Mouse (Mus musculus) CD8-positive naive resting alpha-beta T cell, adult 2 months (primary cell): ENCODE results near the gene C1qtnf1.
"Not testable (repeated sequence)": the region's sequence is repeated elsewhere in the genome, so short reads cannot be mapped to it uniquely, and the experiment has no call there.

ENCODE experiments used
- DNase-seq, 2 experiments: peaks; one replicate each; pipeline ENCODE4 v3.0.0; 2022; ENCODE audit warnings: low read depth in 2 of 2, low spot score in 2 of 2

C1qtnf1 gene

GRCm38 (mm10) chr11:118427986-118428385 lies at the start of gene C1qtnf1:
Gene C1qtnf1 (plus strand): TSS chr11:118428203.
- DNase-seq = peak in 1 of 2 experiments; percentile 5

GRCm38 (mm10) chr11:118378656-118379055 lies 49.3 kb upstream of the C1qtnf1 start:
- no peak for DNase-seq

GRCm38 (mm10) chr11:118379251-118380009 lies 48.6 kb upstream of the C1qtnf1 start:
- DNase-seq = peak; percentile 71 to 81

- DNase-seq = not testable (repeated sequence)
These were observed 40.2 kb upstream of the C1qtnf1 start for GRCm38 (mm10) chr11:118387816-118388215.

- no peak for DNase-seq
These were observed 34.0 kb upstream of the C1qtnf1 start for GRCm38 (mm10) chr11:118393991-118394390.

GRCm38 (mm10) chr11:118394538-118394937 lies 33.5 kb upstream of the C1qtnf1 start:
- no peak for DNase-seq

- peak; percentile 64 to 70 for DNase-seq
These were observed 30.0 kb upstream of the C1qtnf1 start for GRCm38 (mm10) chr11:118397806-118398530.

- no peak for DNase-seq
These were observed 28.0 kb upstream of the C1qtnf1 start for GRCm38 (mm10) chr11:118399891-118400565.

- no peak for DNase-seq
These were observed 27.5 kb upstream of the C1qtnf1 start for GRCm38 (mm10) chr11:118400566-118400936.

- DNase-seq = no peak
These were observed 26.8 kb upstream of the C1qtnf1 start for GRCm38 (mm10) chr11:118401195-118401594.

GRCm38 (mm10) chr11:118401760-118402280 lies 26.2 kb upstream of the C1qtnf1 start, which contains the start of gene Lgals3bp:
Gene Lgals3bp (minus strand): TSS chr11:118402092.
- DNase-seq = peak; percentile 45 to 62

GRCm38 (mm10) chr11:118403183-118403582 lies 24.8 kb upstream of the C1qtnf1 start:
- no peak for DNase-seq

GRCm38 (mm10) chr11:118403951-118404899 lies 23.8 kb upstream of the C1qtnf1 start:
- DNase-seq = no peak

GRCm38 (mm10) chr11:118405311-118405710 lies 22.7 kb upstream of the C1qtnf1 start:
- DNase-seq = no peak

- DNase-seq = no peak
These were observed 21.5 kb upstream of the C1qtnf1 start for GRCm38 (mm10) chr11:118406521-118406920.

GRCm38 (mm10) chr11:118407318-118407910 lies 20.6 kb upstream of the C1qtnf1 start:
- DNase-seq = peak; percentile 36 to 46

- DNase-seq = no peak
These were observed 19.8 kb upstream of the C1qtnf1 start for GRCm38 (mm10) chr11:118408051-118408740.

GRCm38 (mm10) chr11:118409106-118410072 lies 18.6 kb upstream of the C1qtnf1 start:
- DNase-seq = no peak
